Mouse (Mus musculus): ENCODE results near the gene Plekhb2. TPM values are rescaled to one million over a fixed set of nuclear protein-coding genes. Genes with fewer than 3 reads are reported as not detected.

Plekhb2 gene
- polyA plus RNA-seq, 1 experiment from 2014 or later, result 10.1 TPM

GRCm38 (mm10) chr1:34859761-34860160, 10.0 kb downstream of the Plekhb2 start:
- H3K27me3 ChIP-seq (ENCODE audit: insufficient read depth, low read length), result no peaks in the 10 kb centered on the region
- ATAC-seq, result no peak
- H3K9ac ChIP-seq (replicated peaks), result no peak overlapping the region
- H3K4me1 ChIP-seq (ENCODE audit: insufficient read depth), result no peaks in the 10 kb centered on the region
- H3K4me3 ChIP-seq (ENCODE audit: low read depth, low read length), result no peak overlapping the region
- H3K4me2 ChIP-seq (ENCODE audit: low read depth, low read length), result no peak overlapping the region
- WGBS (ENCODE audit: insufficient replicate concordance), result 80% methylated on average over 3 of the region's 3 CpGs
- no peaks in the 10 kb centered on the region for H3K9me3 ChIP-seq (ENCODE audit: low read length)
- no peak for DNase-seq
- H3K27ac ChIP-seq (ENCODE audit: low read depth), result no peak overlapping the region
- no peaks in the 10 kb centered on the region for H3K36me3 ChIP-seq (replicated peaks; ENCODE audit: insufficient read depth, low read length)
- TF ChIP-seq EP300 (IDR thresholded peaks at IDR 0.05; ENCODE audit: low read depth), result no peak

- Histone ChIP-seq H3K4me1 (ENCODE audit: insufficient read depth) (no peaks in the 10 kb centered on the region), H3K9ac (replicated peaks) (no peak overlapping the region), H3K4me3 (ENCODE audit: low read depth, low read length) (no peak overlapping the region), H3K36me3 (replicated peaks; ENCODE audit: insufficient read depth, low read length) (no peaks in the 10 kb centered on the region), H3K27ac (ENCODE audit: low read depth) (no peak overlapping the region), H3K4me2 (ENCODE audit: low read depth, low read length) (no peak overlapping the region), H3K9me3 (ENCODE audit: low read length) (no peaks in the 10 kb centered on the region), H3K27me3 (ENCODE audit: insufficient read depth, low read length) (no peaks in the 10 kb centered on the region)
- ATAC-seq, result no peak
- WGBS (ENCODE audit: insufficient replicate concordance), result 81% methylated on average over 7 of the region's 7 CpGs
- DNase-seq, result no peak
- TF ChIP-seq CTCF (IDR thresholded peaks at IDR 0.05; ENCODE audit: low read depth), result no peak
- TF ChIP-seq EP300 (IDR thresholded peaks at IDR 0.05; ENCODE audit: low read depth), result no peak
Measured at GRCm38 (mm10) chr1:34860205-34860604, 10.4 kb downstream of the Plekhb2 start.

- Histone ChIP-seq H3K4me2 (ENCODE audit: low read depth, low read length) (no peak overlapping the region), H3K4me3 (ENCODE audit: low read depth, low read length) (no peak overlapping the region), H3K27me3 (ENCODE audit: insufficient read depth, low read length) (no peaks in the 10 kb centered on the region), H3K36me3 (replicated peaks; ENCODE audit: insufficient read depth, low read length) (no peaks in the 10 kb centered on the region), H3K4me1 (ENCODE audit: insufficient read depth) (no peaks in the 10 kb centered on the region), H3K27ac (ENCODE audit: low read depth) (no peak overlapping the region), H3K9ac (replicated peaks) (no peak overlapping the region), H3K9me3 (ENCODE audit: low read length) (no peaks in the 10 kb centered on the region)
- ATAC-seq, result no peak
- 86% methylated on average over 13 of the region's 13 CpGs for WGBS (ENCODE audit: insufficient replicate concordance)
- TF ChIP-seq EP300 (IDR thresholded peaks at IDR 0.05; ENCODE audit: low read depth) (no peak), CTCF (IDR thresholded peaks at IDR 0.05; ENCODE audit: low read depth) (no peak)
- no peak for DNase-seq
Measured at GRCm38 (mm10) chr1:34862877-34863276, 13.1 kb downstream of the Plekhb2 start.

GRCm38 (mm10) chr1:34863323-34863722, 13.5 kb downstream of the Plekhb2 start:
- WGBS (ENCODE audit: insufficient replicate concordance), result 84% methylated on average over 7 of the region's 7 CpGs
- DNase-seq (no peak), ATAC-seq (no peak)
- H3K4me1 ChIP-seq (ENCODE audit: insufficient read depth), result no peaks in the 10 kb centered on the region
- no peak overlapping the region for H3K9ac ChIP-seq (replicated peaks)
- no peak for TF ChIP-seq EP300 (IDR thresholded peaks at IDR 0.05; ENCODE audit: low read depth)
- no peak for TF ChIP-seq CTCF (IDR thresholded peaks at IDR 0.05; ENCODE audit: low read depth)
- no peak overlapping the region for H3K4me3 ChIP-seq (ENCODE audit: low read depth, low read length)
- H3K27me3 ChIP-seq (ENCODE audit: insufficient read depth, low read length), result no peaks in the 10 kb centered on the region
- no peaks in the 10 kb centered on the region for H3K9me3 ChIP-seq (ENCODE audit: low read length)
- H3K4me2 ChIP-seq (ENCODE audit: low read depth, low read length), result no peak overlapping the region
- H3K36me3 ChIP-seq (replicated peaks; ENCODE audit: insufficient read depth, low read length), result no peaks in the 10 kb centered on the region
- no peak overlapping the region for H3K27ac ChIP-seq (ENCODE audit: low read depth)

GRCm38 (mm10) chr1:34864243-34864642, 14.5 kb downstream of the Plekhb2 start:
- no peaks in the 10 kb centered on the region for H3K9me3 ChIP-seq (ENCODE audit: low read length)

GRCm38 (mm10) chr1:34865866-34866265, 16.1 kb downstream of the Plekhb2 start:
- no peaks in the 10 kb centered on the region for H3K9me3 ChIP-seq (ENCODE audit: low read length)
- 84% methylated on average over 9 of the region's 9 CpGs for WGBS (ENCODE audit: insufficient replicate concordance)
- H3K9ac ChIP-seq (replicated peaks), result no peak overlapping the region
- ATAC-seq (no peak), DNase-seq (peak; percentile 9)
- no peaks in the 10 kb centered on the region for H3K36me3 ChIP-seq (replicated peaks; ENCODE audit: insufficient read depth, low read length)
- H3K4me3 ChIP-seq (ENCODE audit: low read depth, low read length), result no peak overlapping the region
- TF ChIP-seq EP300 (IDR thresholded peaks at IDR 0.05; ENCODE audit: low read depth) (no peak), CTCF (IDR thresholded peaks at IDR 0.05; ENCODE audit: low read depth) (no peak)
- H3K4me1 ChIP-seq (ENCODE audit: insufficient read depth), result no peaks in the 10 kb centered on the region
- no peaks in the 10 kb centered on the region for H3K27me3 ChIP-seq (ENCODE audit: insufficient read depth, low read length)
- no peak overlapping the region for H3K27ac ChIP-seq (ENCODE audit: low read depth)
- no peak overlapping the region for H3K4me2 ChIP-seq (ENCODE audit: low read depth, low read length)

More at GRCm38 (mm10) chr1:34864243-34864642, 14.5 kb downstream of the Plekhb2 start:
- 71% methylated on average over 7 of the region's 7 CpGs for WGBS (ENCODE audit: insufficient replicate concordance)
- no peaks in the 10 kb centered on the region for H3K4me1 ChIP-seq (ENCODE audit: insufficient read depth)
- no peak overlapping the region for H3K4me3 ChIP-seq (ENCODE audit: low read depth, low read length)
- no peak for TF ChIP-seq EP300 (IDR thresholded peaks at IDR 0.05; ENCODE audit: low read depth)
- no peak for TF ChIP-seq CTCF (IDR thresholded peaks at IDR 0.05; ENCODE audit: low read depth)
- no peak for DNase-seq
- H3K9ac ChIP-seq (replicated peaks), result no peak overlapping the region
- H3K36me3 ChIP-seq (replicated peaks; ENCODE audit: insufficient read depth, low read length), result no peaks in the 10 kb centered on the region
- no peak overlapping the region for H3K27ac ChIP-seq (ENCODE audit: low read depth)
- no peak overlapping the region for H3K4me2 ChIP-seq (ENCODE audit: low read depth, low read length)
- ATAC-seq, result no peak
- H3K27me3 ChIP-seq (ENCODE audit: insufficient read depth, low read length), result no peaks in the 10 kb centered on the region

Measured in liver, postnatal 0 days (tissue).